Mouse (Mus musculus) MEL-GATA-1-ER (cell line): ENCODE data around the gene Kcnk13.

ENCODE experiments used
- DNase-seq: peaks from one replicate; pipeline ENCODE4 v3.0.0-alpha.2; 2012; ENCODE audit warnings: low read depth; ENCODE audit errors: extremely low read depth

The Kcnk13 gene

GRCm38 (mm10) chr12:99964301-99965202 lies at the start of gene Kcnk13:
Gene Kcnk13 (plus strand): TSS chr12:99964499.
- DNase-seq, result peak; percentile 36

GRCm38 (mm10) chr12:99917800-99918427 lies 46.4 kb upstream of the Kcnk13 start:
- no peak for DNase-seq

GRCm38 (mm10) chr12:99919636-99920035 lies 44.7 kb upstream of the Kcnk13 start:
- DNase-seq, result no peak

GRCm38 (mm10) chr12:99921045-99921444 lies 43.3 kb upstream of the Kcnk13 start:
- no peak for DNase-seq

GRCm38 (mm10) chr12:99923131-99923606 lies 41.1 kb upstream of the Kcnk13 start:
- no peak for DNase-seq

- no peak for DNase-seq
Measured at GRCm38 (mm10) chr12:99923703-99924102, 40.6 kb upstream of the Kcnk13 start.

GRCm38 (mm10) chr12:99928311-99928710 lies 36.0 kb upstream of the Kcnk13 start:
- no peak for DNase-seq

GRCm38 (mm10) chr12:99929160-99929559 lies 35.1 kb upstream of the Kcnk13 start:
- no peak for DNase-seq

DNA sequence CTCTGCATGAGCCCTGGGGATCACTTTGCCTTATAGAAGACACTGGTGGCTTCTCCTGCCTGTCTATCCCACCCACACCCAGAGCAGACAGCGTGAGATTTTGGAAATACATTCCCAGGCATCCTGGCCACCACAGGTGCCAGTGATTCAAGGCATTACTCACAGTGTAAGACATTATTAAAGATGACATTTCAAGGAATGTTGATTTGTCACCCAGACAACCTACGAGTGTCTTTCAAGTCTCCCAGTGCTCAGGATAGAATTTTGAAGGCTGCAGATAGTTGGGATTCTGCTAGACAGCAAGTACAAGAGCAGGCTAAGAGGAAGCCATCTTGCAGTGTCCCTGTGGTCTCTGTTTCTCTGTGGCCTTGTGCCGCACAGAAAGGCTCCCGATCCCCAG lies 32.1 kb upstream of the Kcnk13 start:
- DNase-seq, result no peak

- DNase-seq, result no peak
Measured at GRCm38 (mm10) chr12:99933630-99934029, 30.7 kb upstream of the Kcnk13 start.

GRCm38 (mm10) chr12:99935403-99935802 lies 28.9 kb upstream of the Kcnk13 start:
- DNase-seq, result no peak

DNA sequence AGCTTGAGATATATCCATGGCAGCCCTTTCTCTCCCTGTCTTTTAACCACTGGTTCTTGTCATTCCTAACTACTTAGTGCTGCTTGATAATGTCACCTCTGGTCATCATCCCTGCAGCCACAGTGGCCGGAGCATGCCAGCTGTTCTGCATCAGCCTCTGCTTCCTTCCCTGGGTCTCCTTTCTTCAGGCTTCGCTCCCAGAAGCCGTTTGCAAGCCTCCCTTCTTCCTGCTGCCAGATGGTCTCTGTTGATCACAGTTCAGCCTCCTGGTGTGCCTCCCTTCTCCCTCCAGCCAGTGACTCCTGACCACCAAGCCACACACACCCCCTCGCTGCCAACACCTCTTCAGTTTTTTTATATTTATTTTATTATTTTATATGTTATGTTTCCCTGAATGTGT lies 25.8 kb upstream of the Kcnk13 start:
- DNase-seq, result no peak

- DNase-seq, result no peak
Measured at GRCm38 (mm10) chr12:99939179-99939578, 25.1 kb upstream of the Kcnk13 start.

DNA sequence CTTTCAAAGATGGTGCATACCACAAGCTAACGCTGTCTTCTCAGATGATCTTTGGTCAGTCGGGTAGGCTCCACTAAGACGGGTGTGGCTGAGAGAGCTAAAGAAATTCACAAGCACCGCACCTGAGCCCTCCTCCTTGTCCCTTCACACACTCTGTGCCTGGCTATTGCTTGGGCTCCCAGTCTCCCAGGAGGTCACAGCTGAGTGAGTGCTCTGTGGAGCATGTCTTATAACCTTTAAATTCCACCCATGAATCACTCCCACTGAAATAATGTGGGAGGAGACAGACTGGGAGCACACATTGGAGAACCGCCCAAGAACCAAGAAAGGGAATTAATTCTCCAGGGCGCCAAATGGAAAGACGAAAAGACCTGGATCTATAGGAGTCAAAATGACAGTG lies 23.6 kb upstream of the Kcnk13 start:
- no peak for DNase-seq

DNA sequence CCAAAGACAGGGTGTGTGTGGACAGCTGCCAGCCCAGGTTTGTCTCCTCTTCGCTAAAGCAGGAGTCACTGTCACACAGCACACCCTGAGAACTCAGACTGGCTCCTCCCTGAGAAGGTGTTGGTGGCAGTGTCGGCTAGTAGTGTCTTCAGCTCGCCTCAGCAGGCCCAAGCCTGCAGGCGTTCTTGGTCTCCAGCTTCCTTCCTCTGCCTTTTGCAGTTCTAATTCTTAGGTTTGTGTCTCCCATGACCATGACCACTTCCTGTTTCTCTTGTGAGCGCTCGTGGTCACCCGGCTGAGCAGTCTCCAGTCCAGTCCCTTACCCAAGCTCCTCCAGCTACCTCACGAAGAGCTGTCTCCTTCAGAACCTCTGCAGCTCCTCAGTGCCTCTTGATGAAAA lies 21.9 kb upstream of the Kcnk13 start:
- DNase-seq, result no peak

DNA sequence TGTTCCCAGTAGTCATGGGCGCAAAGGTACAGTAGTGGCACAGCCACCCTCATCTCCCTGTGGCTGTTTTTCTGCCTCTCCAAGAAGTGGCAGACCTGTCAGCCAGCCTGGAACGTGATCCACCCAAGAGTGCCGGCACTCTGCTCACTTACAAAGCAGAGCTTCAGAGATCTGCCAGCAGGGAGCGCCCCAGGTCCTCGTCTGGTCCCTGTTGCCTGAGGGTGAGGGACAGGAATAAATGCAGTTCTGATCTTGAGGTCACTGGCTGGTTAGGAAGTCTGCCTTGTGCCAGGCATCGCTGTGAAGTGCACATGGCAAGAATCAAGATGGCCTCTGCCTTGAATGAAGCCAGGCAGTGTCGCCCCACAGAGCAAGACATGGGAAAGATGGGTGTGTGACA lies 11.4 kb upstream of the Kcnk13 start:
- no peak for DNase-seq

- DNase-seq, result no peak
Measured at GRCm38 (mm10) chr12:99956411-99956810, 7.9 kb upstream of the Kcnk13 start.

DNA sequence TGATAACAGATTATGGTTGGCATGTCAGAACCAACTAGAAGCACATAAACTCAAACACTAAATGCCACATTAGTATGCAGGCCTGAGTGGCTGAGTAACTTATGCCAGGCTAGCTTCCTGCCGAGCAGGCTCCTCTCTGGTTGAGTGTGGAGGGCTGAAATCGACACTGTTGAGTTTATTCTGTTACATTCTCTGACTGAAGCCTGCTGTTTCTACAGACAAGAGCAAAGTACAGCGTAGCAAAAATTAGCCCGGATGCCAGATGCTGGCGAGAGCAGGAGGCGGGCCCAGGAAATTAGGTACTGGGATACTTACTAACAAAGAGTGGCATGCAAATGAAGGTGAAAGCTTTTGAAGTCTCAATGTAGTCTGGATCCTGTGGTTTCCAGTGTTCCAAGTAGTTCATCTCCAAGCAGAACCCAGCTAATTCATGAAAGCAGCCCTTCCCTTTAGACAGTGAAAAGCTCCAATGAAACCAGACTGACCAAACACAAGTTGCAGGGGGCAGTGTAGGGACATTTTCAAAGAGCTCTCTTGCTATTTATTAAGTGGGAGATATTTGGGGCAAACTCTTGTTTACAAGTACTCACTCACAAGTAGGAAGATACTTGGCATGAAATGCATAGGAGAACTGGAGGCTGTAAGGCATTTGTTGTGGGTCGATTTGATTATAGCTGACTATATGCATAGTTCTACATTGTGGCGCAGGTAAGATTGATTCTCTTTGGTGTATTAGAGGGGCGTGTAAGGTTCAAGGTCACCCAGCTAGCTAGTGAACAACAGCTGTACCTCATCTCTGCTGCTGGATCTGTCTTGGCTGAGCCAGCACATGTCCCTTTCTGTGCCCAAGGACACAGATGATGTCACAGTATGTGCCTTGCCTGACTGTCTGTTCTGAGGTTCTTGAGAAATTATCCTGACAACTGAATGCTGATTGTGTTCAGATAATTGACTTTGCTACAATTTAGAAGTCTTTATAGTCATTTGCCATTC lies 5.9 kb upstream of the Kcnk13 start:
- no peak for DNase-seq

- no peak for DNase-seq
Measured at GRCm38 (mm10) chr12:99959291-99959690, 5.0 kb upstream of the Kcnk13 start.

- no peak for DNase-seq
Measured at GRCm38 (mm10) chr12:99959930-99960329, 4.4 kb upstream of the Kcnk13 start.

DNA sequence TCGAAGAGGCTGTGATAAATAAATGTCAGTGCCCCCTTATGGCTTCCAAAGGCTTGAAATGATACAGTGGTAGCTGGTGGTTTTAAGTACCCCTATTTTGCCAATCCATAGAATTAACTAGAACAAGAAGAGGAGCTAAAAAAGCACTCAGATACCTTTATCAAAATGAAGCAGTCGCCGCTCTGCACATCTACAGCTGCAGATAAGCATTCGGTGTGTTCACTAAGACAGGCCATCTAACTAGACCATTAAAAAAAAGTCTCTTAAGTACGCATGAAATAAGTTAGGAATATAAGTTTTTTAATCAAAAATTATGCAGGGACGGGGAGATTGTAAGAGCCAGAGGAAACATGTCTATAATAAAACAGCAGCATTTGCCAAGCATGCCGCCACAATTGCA lies 3.6 kb upstream of the Kcnk13 start:
- DNase-seq, result no peak
